Mouse (Mus musculus): ENCODE measurements around the gene Mapk14.

GRCm38 (mm10) chr17:28707816-28708215, 16.7 kb downstream of the Mapk14 start:
- TF ChIP-seq CTCF (IDR thresholded peaks at IDR 0.05; ENCODE audit: borderline replicate concordance, control insufficient read depth, extremely low read depth, insufficient read depth, low read length, poor library complexity) (no peak), POLR2A (IDR thresholded peaks at IDR 0.05; ENCODE audit: control insufficient read depth, extremely low read depth, insufficient read depth, low read length, poor library complexity) (no peak)
